Mouse (Mus musculus) cerebellum, adult 2 months (tissue): ENCODE data around the gene Add2. TPM values are rescaled to one million over a fixed set of nuclear protein-coding genes. Genes with fewer than 3 reads are reported as not detected.

Experiments used
- DNase-seq, 2 experiments: peaks; one replicate each; pipeline ENCODE4 v3.0.0; 2021
- H3K27ac ChIP-seq: fragments of 200-500 bp; 2 replicates; pipeline ENCODE4 v1.5.1; 2012; ENCODE audit warnings: low read length, control low read depth, inconsistent platforms; ENCODE audit not compliant: insufficient read depth
- H3K27me3 ChIP-seq: fragments of 200-500 bp; 2 replicates; pipeline ENCODE4 v1.6.1; 2012; ENCODE audit warnings: inconsistent platforms, mild to moderate bottlenecking, low read length, moderate library complexity; ENCODE audit not compliant: control insufficient read depth, insufficient read depth
- H3K4me1 ChIP-seq: fragments of 200-500 bp; 2 replicates; pipeline ENCODE4 v1.6.1; 2011; ENCODE audit warnings: low read length; ENCODE audit not compliant: control insufficient read depth, insufficient read depth
- H3K4me3 ChIP-seq: fragments of 200-500 bp; replicated peaks from 2 replicates; pipeline ENCODE3; 2011; ENCODE audit warnings: mild to moderate bottlenecking, low read depth, low read length, control low read depth; ENCODE audit not compliant: insufficient read depth
- CTCF ChIP-seq: fragments of 200-500 bp; IDR thresholded peaks from 2 replicates; pipeline ENCODE4 v1.5.1; 2011; ENCODE audit warnings: low read depth, mild to moderate bottlenecking, control low read depth, low read length, moderate library complexity, borderline replicate concordance; ENCODE audit not compliant: insufficient read depth
- POLR2A ChIP-seq: fragments of 200-500 bp; IDR thresholded peaks from 2 replicates; pipeline ENCODE4 v1.6.1; 2011; ENCODE audit warnings: low read length, control low read depth, borderline replicate concordance; ENCODE audit not compliant: insufficient read depth
- WGBS: fragments of 180-500 bp; shearing (Covaris S2); methylation state at CpG from one replicate; pipeline ENCODE4 v1.1.7; 2018; 5-methylcytosine and 5-hydroxymethylcytosine counted together
- polyA plus RNA-seq: library from polyadenylated mRNA; depleted of rRNA; stranded (reverse); fragments of >200 nt; gene quantifications from 2 replicates; pipeline ENCODE4 v1.2.3, GENCODE M21; 2012; rRNA removed

Gene Add2
- polyA plus RNA-seq, 1 experiment = 54.9 TPM

DNA sequence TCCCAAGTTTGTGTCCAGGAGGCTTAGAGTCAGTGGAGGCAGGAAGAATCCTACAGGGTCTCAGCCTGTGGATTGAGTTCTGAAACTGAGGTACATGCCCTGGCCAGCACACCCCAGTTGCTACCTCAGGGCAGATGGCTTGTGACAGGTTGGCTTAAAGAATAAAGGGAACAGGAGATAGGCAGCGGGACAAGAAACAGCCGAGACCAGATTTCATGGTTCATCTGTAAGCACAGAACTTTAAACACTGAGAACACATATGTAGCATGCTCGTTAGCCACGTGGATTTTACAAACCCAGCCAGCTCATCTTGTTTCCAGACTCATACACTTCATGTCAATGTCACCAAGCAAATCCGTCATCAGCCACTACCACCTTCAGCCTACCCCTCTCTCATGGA, 139.4 kb downstream of the Add2 start:
- Histone ChIP-seq H3K4me3 (no peak overlapping the region), H3K4me1 (no peaks in the 10 kb centered on the region), H3K27ac (no peak overlapping the region), H3K27me3 (no peaks in the 10 kb centered on the region)
- 45% methylated on average over 5 of the region's 5 CpGs for WGBS
- DNase-seq = no peak
- no peak for TF ChIP-seq CTCF
- no peak for TF ChIP-seq POLR2A

DNA sequence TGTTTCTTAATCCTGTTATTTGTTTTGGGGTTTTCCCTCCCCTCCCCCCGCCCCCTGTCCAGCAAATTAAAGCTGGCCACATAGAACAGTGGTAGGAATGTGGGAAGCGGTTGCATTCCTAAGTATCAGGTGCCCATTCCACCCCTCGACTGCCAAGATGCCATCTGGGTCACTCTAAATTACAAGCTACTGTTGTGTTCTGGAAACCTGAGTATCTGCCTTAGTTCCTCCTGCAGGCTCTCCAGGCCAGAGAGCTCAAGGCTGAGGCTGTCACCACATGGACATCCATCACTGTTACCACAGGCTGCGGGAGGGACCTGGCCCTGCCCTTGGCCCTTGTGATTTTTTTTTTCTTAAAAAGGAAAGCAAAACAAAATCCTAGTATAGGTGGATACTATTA, 140.7 kb downstream of the Add2 start:
- no peaks in the 10 kb centered on the region for H3K4me1 ChIP-seq
- no peak for TF ChIP-seq POLR2A
- TF ChIP-seq CTCF = no peak
- no peak overlapping the region for H3K4me3 ChIP-seq
- H3K27me3 ChIP-seq = no peaks in the 10 kb centered on the region
- 57% methylated on average over 4 of the region's 4 CpGs for WGBS
- no peak overlapping the region for H3K27ac ChIP-seq
- no peak for DNase-seq

Other genes with a start within 250 kb of the Add2 start
- 2.2 and 4.0 TPM in 2 replicates for gene Nat8f6, start 207.7 kb upstream of the Add2 start, polyA plus RNA-seq
- gene Nat8f5, start 207.7 kb upstream of the Add2 start, polyA plus RNA-seq = 7.3 and 9.1 TPM in 2 replicates
- gene Nat8, start 196.6 kb upstream of the Add2 start, polyA plus RNA-seq = 4.2 and 6.3 TPM in 2 replicates
- 0.31 and 0.33 TPM in 2 replicates for gene Nat8f2, start 159.5 kb upstream of the Add2 start, polyA plus RNA-seq
- 9.8 and 10.2 TPM in 2 replicates for gene Nat8f4, start 123.8 kb upstream of the Add2 start, polyA plus RNA-seq
- gene Tprkb, start 116.8 kb upstream of the Add2 start, polyA plus RNA-seq = 141 and 158 TPM in 2 replicates
- gene Nat8f1, start 113.0 kb upstream of the Add2 start, polyA plus RNA-seq = 49.1 and 54.0 TPM in 2 replicates
- 143 and 150 TPM in 2 replicates for gene Dusp11, start 67.0 kb upstream of the Add2 start, polyA plus RNA-seq
- gene Figla, start 12.5 kb upstream of the Add2 start, polyA plus RNA-seq = not detected in 2 replicates
- gene Tgfa, start 166.5 kb downstream of the Add2 start, polyA plus RNA-seq = 13.9 and 16.1 TPM in 2 replicates